Mouse (Mus musculus) midbrain, embryonic 11.5 days (tissue): ENCODE results near the gene Ntf5. TPM values are rescaled to one million over a fixed set of nuclear protein-coding genes. Genes with fewer than 3 reads are reported as not detected.
"Not testable (repeated sequence)": the region's sequence is repeated elsewhere in the genome, so short reads cannot be mapped to it uniquely, and the experiment has no call there.

Source experiments
- ATAC-seq: fragments of 200-750 bp; cut with Nextera tagmentation; 2 replicates; pipeline ENCODE4 v1.8.0; 2017; ENCODE audit warnings: moderate TSS enrichment, moderate library complexity; ENCODE audit not compliant: low FRiP score
- DNase-seq: peaks from one replicate; pipeline ENCODE4 v3.0.0; 2015; ENCODE audit warnings: low spot score; ENCODE audit errors: missing footprints
- H3K27ac ChIP-seq: fragments of 300-500 bp; sonication (generic); 2 replicates; pipeline ENCODE4 v1.5.1; 2014; ENCODE audit warnings: low read depth, low read length
- H3K27me3 ChIP-seq: fragments of 300-500 bp; sonication (generic); 2 replicates; pipeline ENCODE4 v1.6.1; 2014; ENCODE audit warnings: mild to moderate bottlenecking, low read length, moderate library complexity, mixed read lengths; ENCODE audit not compliant: control insufficient read depth, insufficient read depth
- H3K36me3 ChIP-seq: fragments of 300-500 bp; sonication (generic); 2 replicates; pipeline ENCODE4 v1.6.1; 2014; ENCODE audit warnings: mild to moderate bottlenecking, low read length, moderate library complexity, mixed read lengths; ENCODE audit not compliant: control insufficient read depth, insufficient read depth
- H3K4me1 ChIP-seq: fragments of 300-500 bp; sonication (generic); 2 replicates; pipeline ENCODE4 v1.6.1; 2014; ENCODE audit warnings: low read length; ENCODE audit not compliant: control insufficient read depth, insufficient read depth
- H3K4me2 ChIP-seq: fragments of 300-500 bp; sonication (generic); 2 replicates; pipeline ENCODE4 v1.6.1; 2014; ENCODE audit warnings: mild to moderate bottlenecking, moderate library complexity
- H3K4me3 ChIP-seq: fragments of 300-500 bp; sonication (generic); 2 replicates; pipeline ENCODE4 v1.5.1; 2014; ENCODE audit warnings: low read depth, low read length
- H3K9ac ChIP-seq: fragments of 300-500 bp; sonication (generic); 2 replicates; pipeline ENCODE4 v1.6.1; 2014; ENCODE audit warnings: low read length
- H3K9me3 ChIP-seq: fragments of 300-500 bp; sonication (generic); 2 replicates; pipeline ENCODE4 v1.6.1; 2016; ENCODE audit warnings: low read length; ENCODE audit not compliant: control insufficient read depth
- WGBS: fragments of 180-500 bp; shearing (Covaris S2); extraction: QIAGEN DNeasy Blood & Tissue Kit; methylation state at CpG from one replicate; pipeline ENCODE4 v1.1.7; 2014; 5-methylcytosine and 5-hydroxymethylcytosine counted together
- polyA plus RNA-seq: library from polyadenylated mRNA; unstranded; fragments of >200 nt; fragmentation: Nextera tagmentation; extraction: Ambion mirVana; gene quantifications from 2 replicates; pipeline ENCODE4 v1.2.1, GENCODE M21; 2014

The Ntf5 gene
- polyA plus RNA-seq, 1 experiment from 2014 or later: 0.44 TPM

DNA sequence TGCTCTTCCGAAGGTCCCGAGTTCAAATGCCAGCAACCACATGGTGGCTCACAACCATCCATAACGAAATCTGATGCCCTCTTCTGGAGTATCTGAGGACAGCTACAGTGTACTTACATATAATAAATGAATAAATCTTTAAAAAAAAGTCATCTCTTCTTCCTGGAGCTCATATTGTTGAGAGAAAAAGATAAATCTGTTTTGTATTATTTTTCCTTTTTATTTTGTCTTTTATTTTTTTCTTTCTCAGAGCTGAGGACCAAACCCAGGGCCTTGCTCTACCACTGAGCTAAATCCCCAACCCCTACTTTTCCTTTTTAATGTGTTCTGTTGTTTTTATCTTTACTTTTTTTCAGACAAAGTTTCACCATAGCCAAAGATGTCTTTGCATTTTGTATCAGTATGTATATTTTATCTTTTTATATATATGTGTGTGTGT, 17.1 kb upstream of the Ntf5 start:
- H3K27me3 ChIP-seq, H3K9me3 ChIP-seq, H3K27ac ChIP-seq, H3K9ac ChIP-seq, H3K36me3 ChIP-seq, DNase-seq: not testable (repeated sequence)
- Histone ChIP-seq H3K4me1 (peaks cover 14% of the 10 kb centered on the region), H3K4me2 (peak overlapping the region; percentile 49), H3K4me3 (peak overlapping the region; percentile 85)
- WGBS: 10% methylated on average over 3 of the region's 3 CpGs
- peak; percentile 22; the same call in 1 of the 2 replicates for ATAC-seq

DNA sequence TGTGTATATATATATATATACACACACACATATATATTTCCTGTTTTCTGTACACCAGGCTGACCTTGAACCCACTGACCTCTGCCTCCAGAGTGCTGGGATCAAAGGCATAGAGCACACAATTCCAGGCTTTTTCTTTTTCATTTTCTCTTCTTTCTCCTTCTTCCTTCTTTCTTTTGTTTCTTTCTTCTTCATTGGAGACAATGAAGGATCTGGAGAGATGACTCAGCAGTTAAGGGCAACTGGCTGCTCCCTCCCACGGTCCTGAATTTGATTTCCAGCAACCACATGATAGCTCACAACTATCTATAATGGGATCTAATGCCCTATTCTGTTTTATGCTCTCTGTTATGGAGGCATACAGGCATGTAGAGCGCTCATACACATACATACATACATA, 16.7 kb upstream of the Ntf5 start:
- Histone ChIP-seq H3K4me3 (no peak overlapping the region), H3K9me3 (no peaks in the 10 kb centered on the region), H3K36me3 (no peaks in the 10 kb centered on the region; the same call in 1 of the 2 replicates), H3K27ac (no peak overlapping the region), H3K9ac (no peak overlapping the region), H3K4me1 (peaks cover 14% of the 10 kb centered on the region), H3K27me3 (no peaks in the 10 kb centered on the region), H3K4me2 (no peak overlapping the region)
- 83% methylated on average over 2 of the region's 2 CpGs for WGBS
- ATAC-seq (no peak), DNase-seq (no peak)

DNA sequence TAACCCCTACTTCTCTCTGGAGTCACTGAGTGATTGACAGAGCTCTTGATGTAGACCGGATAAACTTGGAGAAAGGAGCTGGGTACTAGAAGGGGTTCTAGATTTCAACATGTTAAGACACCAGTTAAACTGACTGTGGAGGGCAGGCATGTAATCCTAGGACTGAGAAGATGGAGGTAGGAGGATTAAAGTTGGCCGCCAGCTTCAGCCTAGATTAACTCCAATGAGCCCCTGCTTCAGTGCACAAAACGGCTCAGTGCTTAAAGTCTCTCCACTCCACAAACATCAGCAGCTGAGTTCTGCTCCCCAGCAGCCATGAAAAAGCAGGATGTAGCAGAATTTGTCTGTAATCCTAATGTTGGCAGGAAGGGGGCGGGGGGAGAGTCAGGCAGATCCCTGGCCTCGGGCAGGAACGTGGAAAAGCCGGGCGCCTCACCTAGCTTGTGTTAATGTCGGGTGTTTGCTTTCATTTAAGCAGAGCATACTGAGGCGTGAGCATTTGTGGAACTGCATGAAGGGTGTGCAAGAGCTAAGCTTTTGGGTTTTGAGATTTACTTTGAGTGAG, 11.9 kb upstream of the Ntf5 start:
- 77% methylated on average over 10 of the region's 10 CpGs for WGBS

DNA sequence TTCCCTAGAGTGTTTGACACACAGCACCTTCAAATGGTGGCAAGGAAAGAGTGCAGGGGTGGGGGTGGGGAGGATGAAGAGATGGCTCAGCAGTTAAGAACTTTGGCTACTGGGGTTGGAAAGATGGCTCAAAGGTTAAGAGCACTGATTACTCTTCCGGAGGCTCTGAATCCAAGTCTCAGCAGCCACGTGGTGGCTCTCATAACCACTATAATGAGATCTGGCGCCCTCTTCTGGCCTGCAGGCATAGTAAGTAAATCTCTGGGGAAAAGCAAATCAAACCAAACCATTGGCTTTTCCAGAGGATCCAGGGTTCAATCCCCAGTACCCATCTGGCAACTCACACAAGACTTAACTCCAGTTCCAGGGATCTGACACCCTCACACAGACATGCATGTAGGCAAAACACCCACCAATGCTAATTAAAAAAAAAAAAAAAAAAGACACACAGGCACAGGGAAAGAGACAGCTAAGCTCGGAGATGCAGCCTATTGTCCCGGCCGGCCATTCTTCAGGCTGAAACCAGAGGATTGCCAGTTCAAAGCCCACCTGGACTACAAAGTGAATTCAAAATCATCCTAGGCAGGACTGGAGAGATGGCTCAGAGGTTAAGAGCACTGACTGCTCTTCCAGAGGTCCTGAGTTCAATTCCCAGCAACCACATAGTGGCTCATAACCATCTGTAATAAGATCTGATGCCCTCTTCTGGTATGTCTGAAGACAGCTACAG, 9.8 kb upstream of the Ntf5 start:
- H3K9ac ChIP-seq: no peak overlapping the region
- no peak overlapping the region for H3K27ac ChIP-seq
- DNase-seq: no peak
- no peak overlapping the region for H3K4me3 ChIP-seq
- H3K4me1 ChIP-seq: peaks cover 2% of the 10 kb centered on the region
- H3K36me3 ChIP-seq: no peaks in the 10 kb centered on the region
- no peak for ATAC-seq
- no peak overlapping the region for H3K4me2 ChIP-seq
- H3K9me3 ChIP-seq: no peaks in the 10 kb centered on the region
- peaks cover 38% of the 10 kb centered on the region for H3K27me3 ChIP-seq
- 47% methylated on average over 6 of the region's 6 CpGs for WGBS

More for the DNA sequence above, 11.9 kb upstream of the Ntf5 start:
- Histone ChIP-seq H3K4me1 (peaks cover 2% of the 10 kb centered on the region), H3K27ac (no peak overlapping the region), H3K27me3 (peaks cover 18% of the 10 kb centered on the region), H3K9ac (no peak overlapping the region), H3K4me2 (no peak overlapping the region), H3K36me3 (no peaks in the 10 kb centered on the region), H3K4me3 (no peak overlapping the region), H3K9me3 (no peaks in the 10 kb centered on the region)
- DNase-seq: no peak
- ATAC-seq: no peak

DNA sequence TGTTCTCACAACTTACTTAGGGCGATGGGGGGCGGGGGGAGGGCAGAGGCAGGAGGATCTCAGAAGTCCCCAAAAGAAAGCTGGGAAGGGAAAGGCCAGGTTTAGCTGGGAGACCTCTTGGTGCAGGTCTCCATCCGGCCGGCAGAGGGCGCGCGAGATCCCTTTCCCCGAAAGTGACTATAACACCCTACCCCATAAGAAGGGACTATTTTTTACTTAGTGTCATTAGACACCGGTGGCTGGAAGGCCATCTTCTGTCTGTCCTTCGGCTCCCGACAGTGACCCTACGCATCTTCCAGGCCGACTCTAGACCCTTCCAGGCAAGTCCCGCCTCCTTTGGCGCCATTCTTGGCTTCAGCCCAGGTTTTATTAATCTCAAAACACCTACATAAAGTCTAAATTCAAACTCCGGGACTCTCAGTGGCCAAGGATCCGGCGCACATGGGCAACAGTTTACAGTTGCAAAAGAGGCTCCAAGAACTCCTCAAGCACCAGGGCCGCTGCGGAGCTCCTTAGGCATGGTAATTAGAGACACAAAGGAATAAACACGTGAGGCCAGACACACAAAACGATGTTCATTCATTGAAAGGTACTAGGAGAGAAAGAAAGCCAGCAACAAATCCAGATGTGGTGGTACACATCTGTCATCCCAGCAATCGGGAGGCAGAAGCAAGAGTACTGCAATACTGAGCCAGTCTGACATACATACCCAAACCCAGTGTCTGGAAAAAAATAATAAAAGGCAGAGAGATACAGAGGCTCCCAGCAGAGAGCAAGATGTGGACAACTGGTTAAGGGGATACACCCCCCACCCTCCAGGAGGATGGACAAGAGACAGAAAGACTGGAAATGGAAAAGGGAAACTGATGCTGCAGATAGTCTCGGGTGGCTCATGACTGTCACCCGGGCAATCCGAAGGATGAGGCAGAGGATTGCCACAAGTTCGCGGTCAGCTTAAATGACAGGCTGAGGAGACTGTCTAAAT, 8.1 kb upstream of the Ntf5 start, which contains the start of gene Kcna7:
Kcna7 (plus strand) TSS at position 563 of the 985 bp plus-strand sequence.
- peak; percentile 59 for ATAC-seq
- Histone ChIP-seq H3K4me2 (peak within 1 kb of the TSS; percentile 34), H3K27me3 (peaks cover 47% of the 10 kb centered on the region), H3K4me1 (peaks cover 2% of the 10 kb centered on the region), H3K9me3 (no peaks in the 10 kb centered on the region), H3K27ac (no peak within 1 kb of the TSS), H3K4me3 (peak within 1 kb of the TSS; percentile 20), H3K9ac (0 out of 2 replicates have a peak within 1 kb of the TSS, but pooled peaks have one; percentile 4), H3K36me3 (no peaks in the 10 kb centered on the region)
- peak; percentile 94 for DNase-seq
- 12% methylated on average over 28 of the region's 28 CpGs for WGBS

DNA sequence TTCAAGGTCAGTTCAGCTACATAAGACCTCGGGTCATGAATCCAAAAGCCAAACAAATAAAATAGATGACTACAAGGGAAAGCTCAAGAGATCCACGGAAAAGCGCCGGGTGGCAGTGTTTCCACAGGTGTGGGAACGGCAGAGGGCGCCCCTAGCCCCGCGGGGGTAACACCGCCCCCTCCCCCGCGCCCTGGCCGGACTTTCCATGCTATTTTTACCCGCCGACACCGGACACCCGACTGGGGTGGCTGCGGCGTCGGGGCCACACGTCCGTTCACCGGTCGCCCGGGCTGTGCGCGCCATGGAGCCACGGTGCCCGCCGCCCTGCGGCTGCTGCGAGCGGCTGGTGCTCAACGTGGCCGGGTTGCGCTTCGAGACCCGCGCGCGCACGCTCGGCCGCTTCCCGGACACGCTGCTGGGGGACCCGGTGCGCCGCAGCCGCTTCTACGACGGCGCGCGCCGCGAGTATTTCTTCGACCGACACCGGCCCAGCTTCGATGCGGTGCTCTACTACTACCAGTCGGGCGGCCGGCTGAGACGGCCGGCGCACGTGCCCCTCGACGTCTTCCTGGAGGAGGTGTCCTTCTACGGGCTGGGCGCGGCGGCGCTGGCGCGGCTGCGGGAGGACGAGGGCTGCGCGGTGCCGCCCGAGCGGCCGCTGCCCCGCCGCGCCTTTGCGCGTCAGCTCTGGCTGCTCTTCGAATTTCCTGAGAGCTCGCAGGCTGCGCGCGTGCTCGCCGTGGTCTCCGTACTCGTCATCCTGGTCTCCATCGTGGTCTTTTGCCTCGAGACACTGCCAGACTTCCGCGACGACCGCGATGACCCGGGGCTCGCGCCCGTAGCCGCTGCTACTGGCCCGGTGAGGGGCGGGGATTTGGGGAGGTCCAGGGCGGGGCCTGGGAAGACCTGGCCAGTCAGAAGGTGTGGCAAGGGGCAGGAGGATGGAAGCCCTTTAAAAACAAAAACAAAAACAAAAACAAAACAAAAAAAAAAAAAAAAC, 7.0 kb upstream of the Ntf5 start:
- Histone ChIP-seq H3K36me3 (no peaks in the 10 kb centered on the region), H3K27me3 (peaks cover 56% of the 10 kb centered on the region), H3K9ac (0 out of 2 replicates have a peak overlapping the region, but pooled peaks have one; percentile 4), H3K4me2 (peak overlapping the region; percentile 34), H3K9me3 (no peaks in the 10 kb centered on the region), H3K4me3 (peak overlapping the region; percentile 20), H3K27ac (no peak overlapping the region), H3K4me1 (peaks cover 2% of the 10 kb centered on the region)
- WGBS: 3% methylated on average over 113 of the region's 114 CpGs
- ATAC-seq (no peak), DNase-seq (peak; percentile 89)

DNA sequence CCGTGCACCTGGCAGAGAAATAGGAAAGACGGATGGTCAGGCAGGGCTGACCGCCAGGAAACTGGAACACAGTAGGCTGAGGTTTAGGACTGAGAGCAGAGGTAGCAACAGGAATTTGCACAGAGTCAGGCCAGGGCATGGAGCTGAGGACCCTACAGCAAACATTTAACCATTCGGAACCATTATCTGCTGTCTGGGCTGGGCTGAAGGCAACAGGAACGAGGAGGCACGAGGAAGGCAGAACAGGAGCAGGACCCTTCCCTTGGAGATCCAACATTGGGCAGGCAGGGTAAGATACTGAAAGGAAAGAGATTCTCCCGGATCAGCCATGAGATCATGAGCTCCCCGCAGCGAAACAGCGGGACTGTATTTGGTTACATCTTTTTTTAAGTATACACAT, 5.7 kb upstream of the Ntf5 start:
- ATAC-seq (no peak), DNase-seq (peak; percentile 81)
- WGBS: 84% methylated on average over 10 of the region's 10 CpGs
- Histone ChIP-seq H3K9me3 (no peaks in the 10 kb centered on the region), H3K4me1 (peaks cover 2% of the 10 kb centered on the region), H3K36me3 (no peaks in the 10 kb centered on the region), H3K4me2 (no peak overlapping the region), H3K27ac (no peak overlapping the region), H3K9ac (no peak overlapping the region), H3K4me3 (no peak overlapping the region), H3K27me3 (peaks cover 64% of the 10 kb centered on the region)

DNA sequence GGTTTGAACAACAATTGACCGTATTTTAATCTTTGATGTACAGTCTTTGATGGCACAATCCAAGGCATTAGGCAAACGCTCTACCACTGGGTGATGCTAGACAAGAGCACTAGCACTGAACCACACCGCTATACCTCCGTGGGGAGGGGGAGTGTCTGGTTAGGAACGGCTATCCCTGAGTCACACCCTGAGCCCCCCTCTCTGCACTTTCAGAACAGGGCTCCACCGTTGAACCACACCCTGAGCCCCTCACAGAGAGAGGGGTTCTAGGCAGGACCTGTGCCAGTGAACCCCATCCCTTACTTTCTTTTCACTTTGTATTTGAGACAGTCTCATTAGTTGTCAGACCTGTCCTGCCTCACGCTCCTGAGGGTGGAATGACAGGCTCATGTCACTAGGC, 5.1 kb upstream of the Ntf5 start:
- no peak for ATAC-seq
- H3K27ac ChIP-seq: no peak overlapping the region
- peaks cover 2% of the 10 kb centered on the region for H3K4me1 ChIP-seq
- H3K4me3 ChIP-seq: no peak overlapping the region
- no peaks in the 10 kb centered on the region for H3K9me3 ChIP-seq
- no peak overlapping the region for H3K9ac ChIP-seq
- WGBS: 73% methylated on average over 7 of the region's 7 CpGs
- no peaks in the 10 kb centered on the region for H3K36me3 ChIP-seq
- DNase-seq: peak; percentile 80
- no peak overlapping the region for H3K4me2 ChIP-seq
- peaks cover 70% of the 10 kb centered on the region for H3K27me3 ChIP-seq
